Mouse (Mus musculus): ENCODE data around the gene Zfp651.

GRCm38 (mm10) chr9:121791757-121792521, 32.8 kb downstream of the Zfp651 start, which contains the start of gene Hhatl:
- TF ChIP-seq CTCF (IDR thresholded peaks at IDR 0.05; ENCODE audit: low read depth, low read length) (no peak), POLR2A (IDR thresholded peaks at IDR 0.05; ENCODE audit: borderline replicate concordance, low read depth, low read length) (no peak)

All from bone marrow macrophage, adult 2 months (primary cell).